Mouse (Mus musculus) midbrain, embryonic 13.5 days (tissue): Measurements from ENCODE around the gene Rnf166. TPM values are rescaled to one million over a fixed set of nuclear protein-coding genes. Genes with fewer than 3 reads are reported as not detected.

Experiments used
- ATAC-seq: fragments of 200-750 bp; cut with Nextera tagmentation; 2 replicates; pipeline ENCODE4 v1.8.0; 2017; ENCODE audit warnings: mild to moderate bottlenecking, moderate TSS enrichment, moderate library complexity
- H3K27ac ChIP-seq: fragments of 300-500 bp; sonication (generic); 2 replicates; pipeline ENCODE4 v1.5.1; 2015; ENCODE audit warnings: inconsistent platforms, mild to moderate bottlenecking, moderate library complexity
- H3K27me3 ChIP-seq: fragments of 300-500 bp; sonication (generic); 2 replicates; pipeline ENCODE4 v1.6.1; 2015; ENCODE audit warnings: mild to moderate bottlenecking, inconsistent platforms
- H3K36me3 ChIP-seq: fragments of 300-500 bp; sonication (generic); 2 replicates; pipeline ENCODE4 v1.6.1; 2015; ENCODE audit warnings: mild to moderate bottlenecking, inconsistent platforms
- H3K4me1 ChIP-seq: fragments of 300-500 bp; sonication (generic); replicated peaks from 2 replicates; pipeline ENCODE4 v1.6.1; 2015; ENCODE audit warnings: inconsistent platforms
- H3K4me2 ChIP-seq: fragments of 300-500 bp; sonication (generic); replicated peaks from 2 replicates; pipeline ENCODE4 v1.6.1; 2015; ENCODE audit warnings: moderate library complexity, mild to moderate bottlenecking, inconsistent platforms
- H3K4me3 ChIP-seq: fragments of 300-500 bp; sonication (generic); replicated peaks from 2 replicates; pipeline ENCODE4 v1.5.1; 2015; ENCODE audit warnings: mild to moderate bottlenecking, inconsistent platforms
- H3K9ac ChIP-seq: fragments of 300-500 bp; sonication (generic); replicated peaks from 2 replicates; pipeline ENCODE4 v1.6.1; 2015; ENCODE audit warnings: mild to moderate bottlenecking, inconsistent platforms
- H3K9me3 ChIP-seq: fragments of 300-500 bp; sonication (generic); 2 replicates; pipeline ENCODE4 v1.6.1; 2016; ENCODE audit warnings: mild to moderate bottlenecking, inconsistent platforms
- WGBS: fragments of 180-500 bp; shearing (Covaris S2); methylation state at CpG from one replicate; pipeline ENCODE4 v1.1.7; 2015; 5-methylcytosine and 5-hydroxymethylcytosine counted together
- polyA plus RNA-seq: library from polyadenylated mRNA; unstranded; fragments of >200 nt; fragmentation: Nextera tagmentation; extraction: Ambion mirVana; gene quantifications from 2 replicates; pipeline ENCODE4 v1.2.1, GENCODE M21; 2015

The Rnf166 gene
- polyA plus RNA-seq, 1 experiment from 2014 or later = 38.1 TPM

- Histone ChIP-seq H3K9me3 (no peaks in the 10 kb centered on the region), H3K27ac (peak overlapping the region; percentile 96; the same call in 1 of the 2 replicates), H3K27me3 (no peaks in the 10 kb centered on the region), H3K9ac (0 out of 2 replicates have a peak overlapping the region, but pooled peaks have one; percentile 19), H3K4me1 (peaks cover 38% of the 10 kb centered on the region), H3K36me3 (no peaks in the 10 kb centered on the region), H3K4me2 (peak overlapping the region; percentile 94), H3K4me3 (peak overlapping the region; percentile 75)
- 60% methylated on average over 3 of the region's 3 CpGs for WGBS
- no peak for ATAC-seq
These were observed 30.7 kb downstream of the Rnf166 start for GRCm38 (mm10) chr8:122445203-122445602.

- peak; percentile 41 for ATAC-seq
- H3K4me1 ChIP-seq = peaks cover 38% of the 10 kb centered on the region
- peak overlapping the region; percentile 80 for H3K9ac ChIP-seq
- 16% methylated on average over 19 of the region's 19 CpGs for WGBS
- H3K4me3 ChIP-seq = peak overlapping the region; percentile 75
- peaks cover 9% of the 10 kb centered on the region for H3K36me3 ChIP-seq
- H3K27ac ChIP-seq = peak overlapping the region; percentile 96
- H3K27me3 ChIP-seq = no peaks in the 10 kb centered on the region
- H3K9me3 ChIP-seq = no peaks in the 10 kb centered on the region
- peak overlapping the region; percentile 94 for H3K4me2 ChIP-seq
These were observed 31.7 kb downstream of the Rnf166 start for GRCm38 (mm10) chr8:122444058-122444748.

GRCm38 (mm10) chr8:122443262-122444006 is 32.4 kb downstream of the Rnf166 start, which contains the start of gene Mvd:
TSS of gene Mvd (minus strand) at chr8:122443422.
- Histone ChIP-seq H3K4me3 (peak within 1 kb of the TSS; percentile 75), H3K36me3 (peaks cover 16% of the 10 kb centered on the region), H3K9me3 (no peaks in the 10 kb centered on the region), H3K4me1 (peaks cover 38% of the 10 kb centered on the region), H3K4me2 (peak within 1 kb of the TSS; percentile 94), H3K9ac (peak within 1 kb of the TSS; percentile 84), H3K27me3 (no peaks in the 10 kb centered on the region), H3K27ac (peak within 1 kb of the TSS; percentile 96)
- WGBS = under 1% methylated on average over 47 of the region's 47 CpGs
- peak; percentile 99 for ATAC-seq

- Histone ChIP-seq H3K4me2 (peak overlapping the region; percentile 94), H3K36me3 (peaks cover 22% of the 10 kb centered on the region), H3K9me3 (no peaks in the 10 kb centered on the region), H3K9ac (peak overlapping the region; percentile 84), H3K27me3 (no peaks in the 10 kb centered on the region), H3K4me1 (peaks cover 38% of the 10 kb centered on the region), H3K4me3 (peak overlapping the region; percentile 75), H3K27ac (peak overlapping the region; percentile 89)
- WGBS = under 1% methylated on average over 12 of the region's 12 CpGs
- no peak; the same call in 1 of the 2 replicates for ATAC-seq
These were observed 33.1 kb downstream of the Rnf166 start for GRCm38 (mm10) chr8:122442781-122443180.

GRCm38 (mm10) chr8:122442356-122442755 is 33.5 kb downstream of the Rnf166 start:
- no peaks in the 10 kb centered on the region for H3K9me3 ChIP-seq
- H3K27ac ChIP-seq = peak overlapping the region; percentile 89; the same call in 1 of the 2 replicates
- peaks cover 27% of the 10 kb centered on the region for H3K36me3 ChIP-seq
- peak overlapping the region; percentile 94 for H3K4me2 ChIP-seq
- H3K9ac ChIP-seq = peak overlapping the region; percentile 84
- peak overlapping the region; percentile 75 for H3K4me3 ChIP-seq
- no peak for ATAC-seq
- H3K27me3 ChIP-seq = no peaks in the 10 kb centered on the region
- H3K4me1 ChIP-seq = peaks cover 38% of the 10 kb centered on the region
- 17% methylated on average over 7 of the region's 7 CpGs for WGBS

GRCm38 (mm10) chr8:122441326-122441725 is 34.5 kb downstream of the Rnf166 start:
- peaks cover 35% of the 10 kb centered on the region for H3K4me1 ChIP-seq
- 96% methylated on average over 1 of the region's 1 CpGs for WGBS
- no peak overlapping the region for H3K27ac ChIP-seq
- no peaks in the 10 kb centered on the region for H3K27me3 ChIP-seq
- H3K4me2 ChIP-seq = no peak overlapping the region
- no peak overlapping the region for H3K4me3 ChIP-seq
- peaks cover 37% of the 10 kb centered on the region for H3K36me3 ChIP-seq
- ATAC-seq = no peak
- H3K9me3 ChIP-seq = no peaks in the 10 kb centered on the region
- H3K9ac ChIP-seq = no peak overlapping the region

GRCm38 (mm10) chr8:122439336-122439735 is 36.5 kb downstream of the Rnf166 start:
- no peak overlapping the region for H3K4me3 ChIP-seq
- peaks cover 2% of the 10 kb centered on the region; the same call in 1 of the 2 replicates for H3K9me3 ChIP-seq
- no peak overlapping the region for H3K4me2 ChIP-seq
- ATAC-seq = no peak
- no peak overlapping the region for H3K27ac ChIP-seq
- peaks cover 15% of the 10 kb centered on the region for H3K4me1 ChIP-seq
- H3K36me3 ChIP-seq = peaks cover 57% of the 10 kb centered on the region
- no peaks in the 10 kb centered on the region for H3K27me3 ChIP-seq
- no peak overlapping the region for H3K9ac ChIP-seq
- WGBS = 93% methylated on average over 16 of the region's 16 CpGs

- H3K27ac ChIP-seq = no peak overlapping the region
- no peak overlapping the region for H3K4me2 ChIP-seq
- WGBS = 93% methylated on average over 13 of the region's 13 CpGs
- peaks cover 16% of the 10 kb centered on the region for H3K4me1 ChIP-seq
- no peak overlapping the region for H3K4me3 ChIP-seq
- H3K9ac ChIP-seq = 0 out of 2 replicates have a peak overlapping the region, but pooled peaks have one; percentile 16
- H3K36me3 ChIP-seq = peaks cover 69% of the 10 kb centered on the region
- H3K27me3 ChIP-seq = 0 out of 2 replicates have a peak, but pooled peaks cover 4% of the 10 kb centered on the region
- no peak for ATAC-seq
- H3K9me3 ChIP-seq = peaks cover 2% of the 10 kb centered on the region; the same call in 1 of the 2 replicates
These were observed 38.0 kb downstream of the Rnf166 start for GRCm38 (mm10) chr8:122437708-122438331.

GRCm38 (mm10) chr8:122436586-122437125 is 39.2 kb downstream of the Rnf166 start:
- H3K4me2 ChIP-seq = no peak overlapping the region
- peaks cover 2% of the 10 kb centered on the region; the same call in 1 of the 2 replicates for H3K9me3 ChIP-seq
- H3K27ac ChIP-seq = no peak overlapping the region
- H3K36me3 ChIP-seq = peaks cover 69% of the 10 kb centered on the region
- no peak for ATAC-seq
- no peak overlapping the region for H3K9ac ChIP-seq
- no peak overlapping the region for H3K4me3 ChIP-seq
- 0 out of 2 replicates have a peak, but pooled peaks cover 10% of the 10 kb centered on the region for H3K27me3 ChIP-seq
- WGBS = 92% methylated on average over 20 of the region's 20 CpGs
- H3K4me1 ChIP-seq = peaks cover 16% of the 10 kb centered on the region

GRCm38 (mm10) chr8:122436146-122436545 is 39.7 kb downstream of the Rnf166 start:
- Histone ChIP-seq H3K36me3 (peaks cover 69% of the 10 kb centered on the region), H3K4me3 (no peak overlapping the region), H3K27me3 (0 out of 2 replicates have a peak, but pooled peaks cover 10% of the 10 kb centered on the region), H3K4me1 (peaks cover 17% of the 10 kb centered on the region), H3K9ac (no peak overlapping the region), H3K27ac (no peak overlapping the region), H3K4me2 (no peak overlapping the region), H3K9me3 (peaks cover 2% of the 10 kb centered on the region; the same call in 1 of the 2 replicates)
- ATAC-seq = no peak
- WGBS = 96% methylated on average over 9 of the region's 9 CpGs

- 0 out of 2 replicates have a peak, but pooled peaks cover 10% of the 10 kb centered on the region for H3K27me3 ChIP-seq
- no peak for ATAC-seq
- H3K9ac ChIP-seq = no peak overlapping the region
- WGBS = 89% methylated on average over 6 of the region's 6 CpGs
- H3K4me1 ChIP-seq = peaks cover 17% of the 10 kb centered on the region
- no peak overlapping the region for H3K4me2 ChIP-seq
- peaks cover 2% of the 10 kb centered on the region; the same call in 1 of the 2 replicates for H3K9me3 ChIP-seq
- no peak overlapping the region for H3K4me3 ChIP-seq
- peaks cover 69% of the 10 kb centered on the region for H3K36me3 ChIP-seq
- H3K27ac ChIP-seq = no peak overlapping the region
These were observed 40.5 kb downstream of the Rnf166 start for GRCm38 (mm10) chr8:122435375-122435774.
